Mouse (Mus musculus) liver, adult 2 months (tissue): ENCODE data around the gene H2al1e.
"Not testable (repeated sequence)": the region's sequence is repeated elsewhere in the genome, so short reads cannot be mapped to it uniquely, and the experiment has no call there.

ENCODE experiments used
- CTCF ChIP-seq: fragments of 200-500 bp; IDR thresholded peaks from 2 replicates; pipeline ENCODE4 v1.5.1; 2011; ENCODE audit warnings: low read depth, low read length, control low read depth
- POLR2A ChIP-seq: fragments of 200-500 bp; IDR thresholded peaks from 2 replicates; pipeline ENCODE4 v1.6.1; 2011; ENCODE audit warnings: low read length, control low read depth; ENCODE audit not compliant: insufficient read depth; ENCODE audit errors: extremely low read depth

GRCm38 (mm10) chrX:11305355-11305754 lies 6.4 kb upstream of the H2al1e start, which contains the start of gene H2al1c:
- TF ChIP-seq POLR2A, CTCF: not testable (repeated sequence)
